Mouse (Mus musculus) E14TG2a.4 (cell line): ENCODE data around the gene Zfp846.

Experiments used
- CTCF ChIP-seq: conservative IDR thresholded peaks from 2 replicates; pipeline ENCODE4 v1.5.1; 2014; ENCODE audit warnings: low read length
- POU5F1 ChIP-seq: IDR thresholded peaks from 2 replicates; pipeline ENCODE4 v1.6.1; 2014; ENCODE audit warnings: low read length, borderline replicate concordance

DNA sequence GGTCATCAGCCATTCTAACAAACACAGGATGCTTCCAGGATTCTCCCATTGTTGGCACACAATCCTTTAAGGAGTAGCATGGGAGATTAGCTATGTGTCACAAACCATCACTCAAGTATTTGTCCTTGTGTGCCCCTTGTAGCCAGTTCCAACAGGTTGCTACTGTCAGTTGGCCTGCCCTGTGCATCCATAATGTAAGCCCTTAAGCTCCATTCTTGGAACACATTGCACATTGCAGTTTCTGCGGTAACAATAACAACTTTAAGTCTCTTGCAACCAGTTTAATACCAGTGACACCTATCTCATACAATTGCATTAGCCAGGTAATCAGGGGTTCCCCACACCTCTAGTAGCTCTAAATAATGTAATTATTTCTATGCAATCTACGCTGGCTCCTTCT is 44.5 kb upstream of the Zfp846 start:
- no peak for TF ChIP-seq CTCF
- TF ChIP-seq POU5F1 = no peak
